In the genomic region with DNA sequence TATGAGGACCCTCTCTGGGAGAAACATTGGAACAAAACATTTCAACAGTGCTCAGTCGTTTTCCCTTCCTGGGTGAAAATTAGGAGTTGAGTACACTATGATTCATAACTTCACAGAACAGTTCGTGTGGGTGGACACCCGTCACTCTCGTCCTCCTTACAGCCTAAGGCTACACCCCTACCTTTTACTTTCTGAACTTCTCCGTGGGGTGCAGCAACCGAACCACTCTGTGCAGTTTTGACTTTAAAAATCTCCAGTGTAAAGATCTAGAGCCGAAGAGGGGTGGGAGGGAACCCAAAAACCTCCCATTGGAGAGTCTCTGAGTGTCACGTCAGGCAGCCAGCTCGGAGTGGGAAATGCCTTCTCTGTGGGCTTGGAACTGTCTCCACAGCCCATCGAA, we compare ENCODE assay signal across 27 mouse cellular contexts. TPM values are rescaled to one million over a fixed set of nuclear protein-coding genes. Genes with fewer than 3 reads are reported as not detected.
DNase-seq lines count a peak whose midpoint lies in the region; ATAC-seq lines count a peak whose summit lies in the region.
"Had no signal": no experiment of that assay in that cellular context is flagged by ENCODE, and none has a peak within 500 bp of the region (broad histone marks: within the 10 kb centered on the region; RNA-seq: fewer than 3 reads in every experiment).

No protein-coding gene starts in this region.

- no peak for DNase-seq in liver, embryonic 13.5 days
- no peak for DNase-seq in liver, embryonic 11.5 days (ENCODE audit: low spot score)
- no peak for DNase-seq in cerebellum, adult 8-10 months
- no peak for DNase-seq in left cerebral cortex, postnatal 4 days
- DNase-seq in lung, postnatal 10 days = no peak
- DNase-seq: cerebellum, adult 11-12 months; cerebellum, postnatal 10 days; gastrocnemius, postnatal 10 days; heart, postnatal 10 days; kidney, adult 9 months; kidney, postnatal 14 days; lung, adult 18-20 months; midbrain, embryonic 14.5 days; spleen, adult 18-20 months had no signal

- H3K9me3 ChIP-seq in liver, embryonic 13.5 days (replicated peaks) = no peaks in the 10 kb centered on the region
- H3K9me3 ChIP-seq in liver, embryonic 11.5 days (ENCODE audit: control insufficient read depth, low read length) = no peaks in the 10 kb centered on the region
- H3K9me3 ChIP-seq: embryonic facial prominence, embryonic 13.5 days; heart, embryonic 13.5 days; hindbrain, embryonic 10.5 days; neural tube, embryonic 15.5 days had no signal

- H3K9ac ChIP-seq in liver, embryonic 13.5 days = no peak overlapping the region
- no peak overlapping the region for H3K9ac ChIP-seq in liver, embryonic 11.5 days (ENCODE audit: low read depth, low read length)
- H3K9ac ChIP-seq: embryonic facial prominence, embryonic 13.5 days; heart, embryonic 13.5 days; neural tube, embryonic 15.5 days had no signal

- H3K36me3 ChIP-seq in liver, embryonic 13.5 days = no peaks in the 10 kb centered on the region
- H3K36me3 ChIP-seq in liver, embryonic 11.5 days (ENCODE audit: control insufficient read depth, insufficient read depth, low read length) = no peaks in the 10 kb centered on the region
- H3K36me3 ChIP-seq: embryonic facial prominence, embryonic 13.5 days; heart, embryonic 13.5 days; hindbrain, embryonic 10.5 days; neural tube, embryonic 15.5 days had no signal

- WGBS in liver, embryonic 13.5 days (ENCODE audit: insufficient replicate concordance) = 78% methylated on average over 10 of the region's 10 CpGs
- 82% methylated on average over 10 of the region's 10 CpGs for WGBS in liver, embryonic 11.5 days

- H3K27me3 ChIP-seq in liver, embryonic 13.5 days = no peaks in the 10 kb centered on the region
- H3K27me3 ChIP-seq in liver, embryonic 11.5 days (replicated peaks; ENCODE audit: control insufficient read depth, insufficient read depth, low read length) = no peaks in the 10 kb centered on the region; the same call in 1 of the 2 replicates
- H3K27me3 ChIP-seq: CH12.LX; embryonic facial prominence, embryonic 13.5 days; neural tube, embryonic 15.5 days had no signal

- H3K4me1 ChIP-seq in liver, embryonic 13.5 days (replicated peaks) = peaks cover 67% of the 10 kb centered on the region
- H3K4me1 ChIP-seq in liver, embryonic 11.5 days (replicated peaks; ENCODE audit: control insufficient read depth, insufficient read depth, low read length) = peaks cover 21% of the 10 kb centered on the region

- no peak overlapping the region for H3K4me3 ChIP-seq in liver, embryonic 13.5 days (replicated peaks)
- H3K4me3 ChIP-seq in liver, embryonic 11.5 days (ENCODE audit: low read depth, low read length) = no peak overlapping the region
- H3K4me3 ChIP-seq: embryonic facial prominence, embryonic 13.5 days; erythroblast, embryonic 14.5 days; heart, embryonic 13.5 days; hindbrain, embryonic 10.5 days; layer of hippocampus, adult 2 months; neural tube, embryonic 15.5 days had no signal

- intact Hi-C loops in left cerebral cortex, postnatal 4 days (cut with DNase I) = no loop called here

- no peak for ATAC-seq in liver, embryonic 13.5 days (ENCODE audit: low read depth)
- ATAC-seq in liver, embryonic 11.5 days (replicated peaks; ENCODE audit: low FRiP score) = no peak
- peak; percentile 63 for ATAC-seq in activated CD4-positive, CD25-positive, alpha-beta regulatory T cell, adult 4 months
- ATAC-seq in inflammation-experienced regulatory T-cells, adult 6 months = peak; percentile 58
- ATAC-seq: forebrain, embryonic 16.5 days; hindbrain, postnatal 0 days; intestine, postnatal 0 days had no signal

- H3K27ac ChIP-seq in liver, embryonic 13.5 days = peak overlapping the region; percentile 53; the same call in 1 of the 2 replicates
- H3K27ac ChIP-seq in liver, embryonic 11.5 days (ENCODE audit: low read depth, low read length) = no peak overlapping the region
- H3K27ac ChIP-seq: embryonic facial prominence, embryonic 13.5 days; heart, embryonic 13.5 days; hindbrain, embryonic 10.5 days; hindbrain, postnatal 0 days; layer of hippocampus, adult 2 months; neural tube, embryonic 15.5 days; stomach, postnatal 0 days had no signal

- H3K4me2 ChIP-seq in liver, embryonic 13.5 days = no peak overlapping the region
- H3K4me2 ChIP-seq in liver, embryonic 11.5 days = no peak overlapping the region
- H3K4me2 ChIP-seq: embryonic facial prominence, embryonic 13.5 days; heart, embryonic 13.5 days; neural tube, embryonic 15.5 days had no signal

RNA-seq across cellular contexts. Expression of a gene that starts 6.6 kb away (rescaled TPM):
- polyA plus RNA-seq in liver, embryonic 13.5 days (2015; fragmentation: Nextera tagmentation; extraction: Ambion mirVana) = 301 and 344 TPM in 2 replicates
- polyA plus RNA-seq in liver, embryonic 11.5 days (2014; fragmentation: Nextera tagmentation; extraction: Ambion mirVana) = 261 and 281 TPM in 2 replicates
- 100 to 1,000 TPM; 296 to 343 TPM for polyA plus RNA-seq in activated CD4-positive, CD25-positive, alpha-beta regulatory T cell, adult 4 months (2017; shearing (Covaris generic))
- polyA plus RNA-seq in inflammation-experienced regulatory T-cells, adult 6 months (2017; shearing (Covaris generic)) = 100 to 1,000 TPM; 201 to 329 (median 236) TPM
- 100 to 1,000 TPM; 214 to 231 TPM for total RNA-seq in left cerebral cortex, postnatal 4 days (2021)

Comparison
In these comparisons a context has a peak if more than half of its experiments do, and no peak if none do; other contexts are left out.
1. ATAC-seq: peak in activated CD4-positive, CD25-positive, alpha-beta regulatory T cell, adult 4 months (single experiment) and inflammation-experienced regulatory T-cells, adult 6 months (single experiment); none in liver, embryonic 13.5 days (single experiment) and liver, embryonic 11.5 days (single experiment).